ENCODE assay signal across 8 mouse cellular contexts in the genomic region with DNA sequence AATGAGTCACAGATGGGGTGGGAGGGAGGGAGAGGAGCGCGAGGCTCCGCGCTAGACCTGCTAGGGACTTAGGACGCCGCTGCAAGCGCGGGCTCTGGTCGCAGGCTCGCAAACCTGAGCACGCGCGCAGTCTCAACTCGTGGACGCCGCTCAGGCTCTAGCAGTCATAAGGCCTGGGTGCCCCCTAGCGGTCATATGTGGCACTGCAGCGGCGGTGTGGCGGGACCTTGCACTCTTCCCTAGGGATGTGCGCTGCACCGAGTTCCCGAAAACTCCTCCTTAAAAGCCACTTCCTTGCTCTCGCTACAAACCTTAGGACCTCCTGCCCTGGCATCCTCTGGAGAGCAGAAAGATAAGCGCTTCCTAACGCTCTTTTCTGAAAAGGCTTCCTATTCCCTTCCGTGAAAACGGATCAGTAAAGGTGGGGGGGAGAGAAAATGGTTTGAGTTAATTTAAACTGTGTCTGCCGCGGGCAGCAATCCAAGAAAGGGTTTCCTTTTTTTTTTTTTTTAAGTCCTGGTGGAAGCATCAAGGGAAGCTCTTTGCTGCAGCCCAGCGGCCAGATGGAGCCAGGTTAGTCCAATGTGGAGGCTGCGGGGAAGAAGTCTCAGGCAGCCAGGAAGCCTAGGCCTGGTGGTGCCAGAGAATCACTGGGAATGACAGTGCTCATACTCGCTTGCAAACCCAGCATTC. TPM values are rescaled to one million over a fixed set of nuclear protein-coding genes. Genes with fewer than 3 reads are reported as not detected.
DNase-seq lines count a peak whose midpoint lies in the region; ATAC-seq lines count a peak whose summit lies in the region.

No protein-coding gene starts in this region.

- H3K36me3 ChIP-seq in heart, embryonic 14.5 days (ENCODE audit: control insufficient read depth, insufficient read depth, low read length) = no peaks in the 10 kb centered on the region
- H3K36me3 ChIP-seq in liver, embryonic 12.5 days = no peaks in the 10 kb centered on the region
- no peaks in the 10 kb centered on the region for H3K36me3 ChIP-seq in stomach, embryonic 14.5 days (ENCODE audit: control insufficient read depth, insufficient read depth, low read length)

- WGBS in heart, embryonic 14.5 days = under 1% methylated on average over 33 of the region's 33 CpGs
- 3% methylated on average over 32 of the region's 33 CpGs for WGBS in liver, embryonic 12.5 days (ENCODE audit: insufficient replicate concordance)
- under 1% methylated on average over 33 of the region's 33 CpGs for WGBS in stomach, embryonic 14.5 days

- peak overlapping the region; percentile 62 for H3K9ac ChIP-seq in heart, embryonic 14.5 days (ENCODE audit: low read length)
- 0 out of 2 replicates have a peak overlapping the region, but pooled peaks have one; percentile 39 for H3K9ac ChIP-seq in liver, embryonic 12.5 days
- H3K9ac ChIP-seq in stomach, embryonic 14.5 days (replicated peaks; ENCODE audit: low read depth, low read length) = no peak overlapping the region; the same call in 1 of the 2 replicates

- H3K27ac ChIP-seq in brown adipose tissue, adult 24 weeks (replicated peaks; ENCODE audit: low read depth, low read length) = no peak overlapping the region
- 0 out of 4 replicates have a peak overlapping the region, but pooled peaks of 1 of the 2 experiments have one; percentile 44 for H3K27ac ChIP-seq in heart, embryonic 14.5 days (replicated peaks in 1 of 2; ENCODE audit: control insufficient read depth in 1 of 2, insufficient read depth in 1 of 2, low read depth in 2 of 2, low read length in 2 of 2)
- no peak overlapping the region for H3K27ac ChIP-seq in liver, embryonic 12.5 days
- no peak overlapping the region for H3K27ac ChIP-seq in stomach, embryonic 14.5 days (ENCODE audit: low read length)

- peak overlapping the region; percentile 43 for H3K4me3 ChIP-seq in brown adipose tissue, adult 24 weeks (ENCODE audit: insufficient read depth, low read depth, low read length)
- H3K4me3 ChIP-seq in heart, embryonic 14.5 days (ENCODE audit: control insufficient read depth in 1 of 2, insufficient read depth in 1 of 2, low read depth in 1 of 2, low read length in 2 of 2) = peak overlapping the region; percentile 41 to 48
- H3K4me3 ChIP-seq in liver, embryonic 12.5 days = peak overlapping the region; percentile 37
- H3K4me3 ChIP-seq in stomach, embryonic 14.5 days (ENCODE audit: low read depth, low read length) = peak overlapping the region; percentile 34

- ATAC-seq in CD4-positive, CD25-positive, alpha-beta regulatory T cell, adult 4 months = peak; percentile 61
- ATAC-seq in heart, embryonic 14.5 days (ENCODE audit: insufficient number of reproducible peaks, insufficient read depth, low FRiP score, low read depth) = peak; percentile 78
- peak; percentile 71 for ATAC-seq in liver, embryonic 12.5 days
- ATAC-seq in stomach, embryonic 14.5 days (ENCODE audit: insufficient number of reproducible peaks, insufficient read depth, low FRiP score, low read depth) = peak; percentile 84

- H3K4me1 ChIP-seq in brown adipose tissue, adult 24 weeks (ENCODE audit: control insufficient read depth, insufficient read depth, insufficient read length, low read length) = peaks cover 2% of the 10 kb centered on the region; the same call in 1 of the 2 replicates
- H3K4me1 ChIP-seq in heart, embryonic 14.5 days (ENCODE audit: control insufficient read depth in 2 of 2, insufficient read depth in 2 of 2, low read length in 2 of 2) = peaks cover 8 to 9% of the 10 kb centered on the region in 2 experiments; a peak in 3 of 4 replicates
- peaks cover 10% of the 10 kb centered on the region; the same call in 1 of the 2 replicates for H3K4me1 ChIP-seq in liver, embryonic 12.5 days
- H3K4me1 ChIP-seq in stomach, embryonic 14.5 days (ENCODE audit: control insufficient read depth, insufficient read depth, low read length) = peaks cover 8% of the 10 kb centered on the region; the same call in 1 of the 2 replicates

- peak overlapping the region; percentile 86 for H3K4me2 ChIP-seq in heart, embryonic 14.5 days (ENCODE audit: low read length)
- peak overlapping the region; percentile 76 for H3K4me2 ChIP-seq in liver, embryonic 12.5 days
- H3K4me2 ChIP-seq in stomach, embryonic 14.5 days (replicated peaks; ENCODE audit: low read depth, low read length) = peak overlapping the region; percentile 58

- H3K9me3 ChIP-seq in heart, embryonic 14.5 days (ENCODE audit: control insufficient read depth, low read length) = no peaks in the 10 kb centered on the region
- no peaks in the 10 kb centered on the region for H3K9me3 ChIP-seq in liver, embryonic 12.5 days (replicated peaks)
- H3K9me3 ChIP-seq in stomach, embryonic 14.5 days (ENCODE audit: control insufficient read depth, low read depth, low read length) = no peaks in the 10 kb centered on the region

- DNase-seq in fibroblast of lung, adult 2 months (ENCODE audit: low read depth) = peak; percentile 53
- DNase-seq in kidney, postnatal 14 days = peak; percentile 96
- DNase-seq in natural killer cell, adult 2 months (ENCODE audit: low spot score in 2 of 2) = peak; percentile 65 to 75

- H3K27me3 ChIP-seq in heart, embryonic 14.5 days (ENCODE audit: control insufficient read depth, insufficient read depth, low read length) = no peaks in the 10 kb centered on the region
- H3K27me3 ChIP-seq in liver, embryonic 12.5 days (replicated peaks) = peaks cover 46% of the 10 kb centered on the region
- no peaks in the 10 kb centered on the region for H3K27me3 ChIP-seq in stomach, embryonic 14.5 days (ENCODE audit: control insufficient read depth, insufficient read depth, low read length)

RNA-seq across cellular contexts. Expression of a gene that starts 50.7 kb away (rescaled TPM):
- polyA plus RNA-seq in CD4-positive, CD25-positive, alpha-beta regulatory T cell, adult 4 months (2017; shearing (Covaris generic)) = 10 to 100 TPM in 1 of 2 experiments, 1 to 10 TPM in 1; 4.5 to 10.9 TPM
- polyA plus RNA-seq in brown adipose tissue, adult 24 weeks (2012; ENCODE audit: insufficient read depth, insufficient read length, missing spikeins) = 2.4 and 3.1 TPM in 2 replicates
- 5.5 and 5.7 TPM in 2 replicates for polyA plus RNA-seq in heart, embryonic 14.5 days (2014; fragmentation: Nextera tagmentation; extraction: Ambion mirVana)
- 11.1 and 11.7 TPM in 2 replicates for polyA plus RNA-seq in liver, embryonic 12.5 days (2016; fragmentation: Nextera tagmentation; extraction: Ambion mirVana)
- 9.9 and 10.2 TPM in 2 replicates for polyA plus RNA-seq in stomach, embryonic 14.5 days (2014; fragmentation: Nextera tagmentation; extraction: Ambion mirVana)
